Mouse (Mus musculus): ENCODE measurements around the gene 1700069L16Rik. TPM values are rescaled to one million over a fixed set of nuclear protein-coding genes. Genes with fewer than 3 reads are reported as not detected.
A peak's percentile ranks its signal among the peaks of the same experiment; 100 is the strongest.

1700069L16Rik gene
- polyA plus RNA-seq, 1 experiment from 2014 or later = not detected

DNA sequence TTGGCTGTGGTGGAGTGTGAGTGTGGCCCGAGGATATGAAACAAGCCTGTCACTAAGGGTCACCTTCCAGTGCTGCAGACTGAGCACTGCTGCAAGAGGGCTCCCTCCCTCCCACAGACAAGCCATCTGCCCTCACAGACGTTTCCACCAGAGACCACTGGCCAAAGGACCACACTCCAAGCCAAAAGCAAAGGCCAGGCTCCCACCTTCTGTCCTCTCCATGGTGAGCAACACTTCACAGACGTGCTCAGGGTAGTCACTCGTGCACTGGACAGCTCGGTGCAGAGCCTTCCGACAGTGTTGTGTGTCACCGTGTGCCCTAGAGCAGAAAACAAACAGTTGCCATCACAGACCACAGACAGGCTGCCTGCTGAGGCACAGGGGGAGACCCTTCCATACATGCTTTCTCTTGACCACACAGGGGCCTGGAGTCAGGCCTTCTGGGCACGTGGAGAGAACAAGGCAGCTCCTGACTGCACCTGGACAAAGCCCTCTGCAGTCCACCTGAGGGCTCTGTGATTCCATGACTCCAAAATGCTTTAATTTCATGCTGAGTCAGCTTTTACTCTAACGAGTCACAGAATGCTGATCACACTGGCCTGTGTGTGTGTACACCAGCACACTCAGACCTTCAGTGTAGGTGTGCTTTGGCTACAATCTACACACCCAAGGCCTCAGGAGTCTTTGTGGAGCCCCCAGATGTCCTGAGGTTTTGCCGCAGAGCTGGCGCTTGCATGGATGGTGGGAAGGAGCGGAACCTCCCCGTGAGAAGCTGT is 24.2 kb upstream of the 1700069L16Rik start:
- peaks cover 86% of the 10 kb centered on the region for H3K36me3 ChIP-seq (replicated peaks; ENCODE audit: insufficient read depth, low read length)
- no peak overlapping the region for H3K4me3 ChIP-seq (ENCODE audit: low read depth, low read length)
- TF ChIP-seq CTCF (IDR thresholded peaks at IDR 0.05; ENCODE audit: low read depth) (no peak), EP300 (IDR thresholded peaks at IDR 0.05; ENCODE audit: low read depth) (no peak)
- DNase-seq (no peak), ATAC-seq (no peak)
- no peak overlapping the region for H3K27ac ChIP-seq (ENCODE audit: low read depth)
- no peak overlapping the region for H3K9ac ChIP-seq (replicated peaks)
- no peaks in the 10 kb centered on the region for H3K4me1 ChIP-seq (ENCODE audit: insufficient read depth)
- H3K4me2 ChIP-seq (ENCODE audit: low read depth, low read length) = no peak overlapping the region
- H3K9me3 ChIP-seq (ENCODE audit: low read length) = no peaks in the 10 kb centered on the region
- WGBS (ENCODE audit: insufficient replicate concordance) = 91% methylated on average over 13 of the region's 13 CpGs
- H3K27me3 ChIP-seq (ENCODE audit: insufficient read depth, low read length) = no peaks in the 10 kb centered on the region

GRCm38 (mm10) chr5:113747629-113748028 is 23.1 kb upstream of the 1700069L16Rik start:
- Histone ChIP-seq H3K27ac (ENCODE audit: low read depth) (no peak overlapping the region), H3K27me3 (ENCODE audit: insufficient read depth, low read length) (no peaks in the 10 kb centered on the region), H3K4me2 (ENCODE audit: low read depth, low read length) (no peak overlapping the region), H3K9ac (replicated peaks) (no peak overlapping the region), H3K4me1 (ENCODE audit: insufficient read depth) (no peaks in the 10 kb centered on the region), H3K36me3 (replicated peaks; ENCODE audit: insufficient read depth, low read length) (peaks cover 86% of the 10 kb centered on the region), H3K4me3 (ENCODE audit: low read depth, low read length) (no peak overlapping the region), H3K9me3 (ENCODE audit: low read length) (no peaks in the 10 kb centered on the region)
- DNase-seq = no peak
- no peak for ATAC-seq
- WGBS (ENCODE audit: insufficient replicate concordance) = 93% methylated on average over 5 of the region's 5 CpGs
- TF ChIP-seq CTCF (IDR thresholded peaks at IDR 0.05; ENCODE audit: low read depth) (peak; percentile 37), EP300 (IDR thresholded peaks at IDR 0.05; ENCODE audit: low read depth) (no peak)

- peaks cover 46% of the 10 kb centered on the region for H3K36me3 ChIP-seq (replicated peaks; ENCODE audit: insufficient read depth, low read length)
- no peak overlapping the region for H3K9ac ChIP-seq (replicated peaks)
- TF ChIP-seq CTCF (IDR thresholded peaks at IDR 0.05; ENCODE audit: low read depth) (no peak), EP300 (IDR thresholded peaks at IDR 0.05; ENCODE audit: low read depth) (no peak)
- no peaks in the 10 kb centered on the region for H3K27me3 ChIP-seq (ENCODE audit: insufficient read depth, low read length)
- H3K4me3 ChIP-seq (ENCODE audit: low read depth, low read length) = no peak overlapping the region
- H3K4me2 ChIP-seq (ENCODE audit: low read depth, low read length) = no peak overlapping the region
- 90% methylated on average over 11 of the region's 11 CpGs for WGBS (ENCODE audit: insufficient replicate concordance)
- H3K27ac ChIP-seq (ENCODE audit: low read depth) = no peak overlapping the region
- peaks cover 15% of the 10 kb centered on the region for H3K4me1 ChIP-seq (ENCODE audit: insufficient read depth)
- DNase-seq (no peak), ATAC-seq (no peak)
- no peaks in the 10 kb centered on the region for H3K9me3 ChIP-seq (ENCODE audit: low read length)
Measured at GRCm38 (mm10) chr5:113737607-113738237, 13.2 kb upstream of the 1700069L16Rik start.

GRCm38 (mm10) chr5:113736522-113737164 is 12.1 kb upstream of the 1700069L16Rik start:
- Histone ChIP-seq H3K4me3 (ENCODE audit: low read depth, low read length) (peak overlapping the region; percentile 60), H3K36me3 (replicated peaks; ENCODE audit: insufficient read depth, low read length) (peaks cover 36% of the 10 kb centered on the region), H3K4me2 (ENCODE audit: low read depth, low read length) (peak overlapping the region; percentile 88), H3K27ac (ENCODE audit: low read depth) (peak overlapping the region; percentile 88), H3K27me3 (ENCODE audit: insufficient read depth, low read length) (no peaks in the 10 kb centered on the region), H3K4me1 (ENCODE audit: insufficient read depth) (peaks cover 15% of the 10 kb centered on the region), H3K9me3 (ENCODE audit: low read length) (no peaks in the 10 kb centered on the region), H3K9ac (replicated peaks) (peak overlapping the region; percentile 61)
- no peak for ATAC-seq
- no peak for DNase-seq
- WGBS (ENCODE audit: insufficient replicate concordance) = 41% methylated on average over 15 of the region's 15 CpGs
- TF ChIP-seq CTCF (IDR thresholded peaks at IDR 0.05; ENCODE audit: low read depth) (peak; percentile 7; the same call in 1 of the 2 replicates), EP300 (IDR thresholded peaks at IDR 0.05; ENCODE audit: low read depth) (no peak)

DNA sequence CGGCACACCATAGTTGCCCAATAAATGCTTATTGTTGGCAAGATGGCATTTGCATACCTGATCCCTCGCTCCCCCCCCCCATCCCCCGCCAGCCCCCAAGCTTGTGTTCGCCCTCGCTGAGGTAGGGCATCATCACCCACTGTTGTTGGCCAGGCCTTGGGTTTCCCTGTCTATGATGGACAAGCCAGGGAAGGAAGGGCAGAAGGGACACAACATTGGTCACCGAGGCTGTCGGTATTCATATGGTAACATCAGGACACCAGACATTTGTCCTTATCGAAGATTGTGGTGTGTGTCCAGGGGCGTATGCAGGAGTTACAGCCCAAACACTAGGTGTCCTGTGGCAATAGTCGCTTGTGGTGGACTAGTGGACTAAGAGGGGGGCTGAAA is 11.5 kb upstream of the 1700069L16Rik start:
- no peak for ATAC-seq

More for the DNA sequence above, 11.5 kb upstream of the 1700069L16Rik start:
- Histone ChIP-seq H3K4me1 (ENCODE audit: insufficient read depth) (peaks cover 15% of the 10 kb centered on the region), H3K4me2 (ENCODE audit: low read depth, low read length) (peak overlapping the region; percentile 88), H3K36me3 (replicated peaks; ENCODE audit: insufficient read depth, low read length) (peaks cover 32% of the 10 kb centered on the region), H3K9me3 (ENCODE audit: low read length) (no peaks in the 10 kb centered on the region), H3K9ac (replicated peaks) (peak overlapping the region; percentile 61), H3K4me3 (ENCODE audit: low read depth, low read length) (peak overlapping the region; percentile 60), H3K27ac (ENCODE audit: low read depth) (peak overlapping the region; percentile 88), H3K27me3 (ENCODE audit: insufficient read depth, low read length) (no peaks in the 10 kb centered on the region)
- no peak for DNase-seq
- TF ChIP-seq CTCF (IDR thresholded peaks at IDR 0.05; ENCODE audit: low read depth) (no peak), EP300 (IDR thresholded peaks at IDR 0.05; ENCODE audit: low read depth) (no peak)
- WGBS (ENCODE audit: insufficient replicate concordance) = 3% methylated on average over 10 of the region's 10 CpGs

All from liver, postnatal 0 days (tissue).